Mouse (Mus musculus) E14TG2a.4 (cell line): Measurements from ENCODE around the gene Lrrc7.
"Not testable (repeated sequence)": the region's sequence is repeated elsewhere in the genome, so short reads cannot be mapped to it uniquely, and the experiment has no call there.

Source experiments
- H3K27me3 ChIP-seq: 2 replicates; pipeline ENCODE4 v1.6.1; 2014; ENCODE audit warnings: low read length, control low read depth; ENCODE audit not compliant: insufficient read depth
- H3K36me3 ChIP-seq: 2 replicates; pipeline ENCODE4 v1.6.1; 2014; ENCODE audit warnings: low read length, control low read depth; ENCODE audit not compliant: insufficient read depth
- H3K4me1 ChIP-seq: replicated peaks from 2 replicates; pipeline ENCODE4 v1.6.1; 2014; ENCODE audit warnings: low read depth, low read length, control low read depth
- H3K4me3 ChIP-seq: replicated peaks from 2 replicates; pipeline ENCODE4 v1.5.1; 2014; ENCODE audit warnings: mild to moderate bottlenecking, low read length
- H3K9me3 ChIP-seq: 2 replicates; pipeline ENCODE4 v1.6.1; 2014; ENCODE audit warnings: low read length, control low read depth
- CTCF ChIP-seq: conservative IDR thresholded peaks from 2 replicates; pipeline ENCODE4 v1.5.1; 2014; ENCODE audit warnings: low read length
- NANOG ChIP-seq: IDR thresholded peaks from 2 replicates; pipeline ENCODE4 v1.6.1; 2014; ENCODE audit warnings: borderline replicate concordance, low read length, mixed read lengths
- POU5F1 ChIP-seq: IDR thresholded peaks from 2 replicates; pipeline ENCODE4 v1.6.1; 2014; ENCODE audit warnings: low read length, borderline replicate concordance

Gene Lrrc7

DNA sequence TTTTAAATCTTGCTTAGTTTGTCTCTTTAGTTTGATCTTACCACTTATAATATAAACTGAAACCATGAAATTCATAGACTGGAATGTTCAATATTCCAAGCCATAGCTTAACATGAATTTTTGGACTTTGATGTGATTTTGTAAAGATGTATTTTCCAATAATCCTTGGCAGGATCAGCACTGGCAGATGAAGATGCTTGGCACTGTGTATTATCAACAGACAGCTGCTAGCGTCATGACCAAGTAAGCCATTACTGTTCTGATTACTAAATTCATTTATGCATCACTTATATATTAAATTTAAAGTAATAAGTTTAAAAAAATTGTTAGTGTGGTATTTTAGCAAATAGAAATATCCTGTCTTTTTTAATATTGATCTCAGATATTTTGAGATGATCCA, 413.0 kb downstream of the Lrrc7 start:
- no peaks in the 10 kb centered on the region for H3K9me3 ChIP-seq
- H3K36me3 ChIP-seq: no peaks in the 10 kb centered on the region
- H3K4me1 ChIP-seq: no peaks in the 10 kb centered on the region
- H3K4me3 ChIP-seq: no peak overlapping the region
- no peak for TF ChIP-seq NANOG
- no peak for TF ChIP-seq POU5F1
- no peak for TF ChIP-seq CTCF
- H3K27me3 ChIP-seq: no peaks in the 10 kb centered on the region

- no peaks in the 10 kb centered on the region for H3K36me3 ChIP-seq
- H3K4me3 ChIP-seq: no peak overlapping the region
- H3K9me3 ChIP-seq: no peaks in the 10 kb centered on the region
- no peaks in the 10 kb centered on the region for H3K4me1 ChIP-seq
- H3K27me3 ChIP-seq: no peaks in the 10 kb centered on the region
- no peak for TF ChIP-seq POU5F1
- TF ChIP-seq CTCF: no peak
- no peak for TF ChIP-seq NANOG
Measured at GRCm38 (mm10) chr3:158140629-158141028, 421.4 kb downstream of the Lrrc7 start.

GRCm38 (mm10) chr3:158137796-158138195, 424.2 kb downstream of the Lrrc7 start:
- no peaks in the 10 kb centered on the region for H3K27me3 ChIP-seq
- H3K4me1 ChIP-seq: no peaks in the 10 kb centered on the region
- H3K36me3 ChIP-seq: no peaks in the 10 kb centered on the region
- H3K9me3 ChIP-seq: no peaks in the 10 kb centered on the region
- TF ChIP-seq POU5F1 (no peak), NANOG (no peak), CTCF (no peak)
- no peak overlapping the region for H3K4me3 ChIP-seq

- Histone ChIP-seq H3K27me3 (no peaks in the 10 kb centered on the region), H3K9me3 (no peaks in the 10 kb centered on the region), H3K4me3 (no peak overlapping the region), H3K4me1 (no peaks in the 10 kb centered on the region), H3K36me3 (no peaks in the 10 kb centered on the region)
- TF ChIP-seq CTCF (no peak), NANOG (no peak)
Measured at GRCm38 (mm10) chr3:158131672-158132071, 430.3 kb downstream of the Lrrc7 start.

DNA sequence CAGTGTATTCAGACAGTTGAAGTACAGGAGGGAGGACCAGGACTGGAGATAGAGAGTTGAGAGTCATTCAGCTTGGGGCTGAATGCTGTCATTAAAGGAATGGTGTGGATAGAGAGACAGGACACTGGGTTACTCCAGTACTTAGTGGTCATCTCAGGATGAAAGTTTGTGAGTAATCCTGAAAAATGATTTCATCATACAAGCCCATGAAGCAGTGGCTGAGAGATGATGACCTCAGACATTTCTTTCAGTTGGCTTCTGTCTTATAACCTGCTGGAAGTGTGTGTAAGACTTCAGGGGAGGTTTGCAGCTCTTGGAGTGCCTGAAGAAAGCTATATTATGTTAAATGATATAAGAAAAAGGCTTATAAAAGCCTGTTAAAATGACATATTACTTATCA, 430.8 kb downstream of the Lrrc7 start:
- no peak overlapping the region for H3K4me3 ChIP-seq
- H3K36me3 ChIP-seq: no peaks in the 10 kb centered on the region
- no peaks in the 10 kb centered on the region for H3K27me3 ChIP-seq
- TF ChIP-seq NANOG (no peak), POU5F1 (no peak), CTCF (no peak)
- H3K9me3 ChIP-seq: no peaks in the 10 kb centered on the region
- no peaks in the 10 kb centered on the region for H3K4me1 ChIP-seq

DNA sequence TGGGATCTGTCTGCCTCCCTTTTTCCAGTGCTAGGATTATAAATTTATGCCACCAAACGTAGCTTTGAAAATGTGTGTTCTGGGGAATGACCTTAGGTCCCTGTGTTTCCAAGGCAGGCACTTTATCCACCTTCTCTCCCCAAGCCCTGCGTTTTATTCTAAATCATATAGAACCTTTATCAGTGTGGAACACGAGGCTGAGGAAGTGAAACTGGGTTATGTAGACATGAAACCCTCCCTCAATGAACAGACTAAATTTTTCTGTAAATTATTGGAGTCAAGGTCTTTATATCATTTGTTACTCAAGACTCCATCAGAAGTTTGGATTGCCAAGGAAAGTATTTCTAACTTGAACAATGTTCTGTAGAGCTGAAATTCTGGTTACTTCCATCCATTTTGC, 439.1 kb downstream of the Lrrc7 start:
- H3K4me3 ChIP-seq: no peak overlapping the region
- no peaks in the 10 kb centered on the region for H3K4me1 ChIP-seq
- TF ChIP-seq POU5F1: no peak
- no peak for TF ChIP-seq NANOG
- no peak for TF ChIP-seq CTCF

GRCm38 (mm10) chr3:158105260-158105659, 456.8 kb downstream of the Lrrc7 start:
- Histone ChIP-seq H3K4me1 (no peaks in the 10 kb centered on the region), H3K4me3 (no peak overlapping the region), H3K36me3 (no peaks in the 10 kb centered on the region), H3K27me3 (no peaks in the 10 kb centered on the region), H3K9me3 (no peaks in the 10 kb centered on the region)
- no peak for TF ChIP-seq POU5F1
- TF ChIP-seq NANOG: no peak
- no peak for TF ChIP-seq CTCF

More for the DNA sequence above, 439.1 kb downstream of the Lrrc7 start:
- H3K36me3 ChIP-seq: no peaks in the 10 kb centered on the region
- H3K27me3 ChIP-seq: 0 out of 2 replicates have a peak, but pooled peaks cover 2% of the 10 kb centered on the region
- H3K9me3 ChIP-seq: no peaks in the 10 kb centered on the region

DNA sequence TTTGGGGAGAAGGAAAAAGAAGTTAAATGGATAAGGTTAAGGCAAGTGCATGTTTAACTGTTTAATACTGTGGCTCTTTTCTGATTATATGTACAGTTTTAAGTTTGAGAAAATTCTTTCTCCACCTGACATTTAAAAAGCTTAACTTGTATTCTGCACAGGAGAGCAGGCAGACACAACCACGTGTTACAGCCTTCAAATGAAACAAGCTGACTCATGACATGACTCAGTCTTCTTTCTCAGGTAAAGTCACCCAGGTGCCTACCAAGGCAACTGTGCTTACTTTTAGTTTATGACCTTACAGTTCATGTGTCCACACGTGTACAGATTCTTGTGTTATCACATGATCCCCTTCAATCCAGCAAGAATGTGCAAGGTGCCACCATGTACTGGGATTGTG, 458.6 kb downstream of the Lrrc7 start:
- no peaks in the 10 kb centered on the region for H3K36me3 ChIP-seq
- no peaks in the 10 kb centered on the region for H3K9me3 ChIP-seq
- no peak overlapping the region for H3K4me3 ChIP-seq
- no peaks in the 10 kb centered on the region for H3K4me1 ChIP-seq
- TF ChIP-seq NANOG (no peak), CTCF (no peak), POU5F1 (no peak)
- H3K27me3 ChIP-seq: no peaks in the 10 kb centered on the region

DNA sequence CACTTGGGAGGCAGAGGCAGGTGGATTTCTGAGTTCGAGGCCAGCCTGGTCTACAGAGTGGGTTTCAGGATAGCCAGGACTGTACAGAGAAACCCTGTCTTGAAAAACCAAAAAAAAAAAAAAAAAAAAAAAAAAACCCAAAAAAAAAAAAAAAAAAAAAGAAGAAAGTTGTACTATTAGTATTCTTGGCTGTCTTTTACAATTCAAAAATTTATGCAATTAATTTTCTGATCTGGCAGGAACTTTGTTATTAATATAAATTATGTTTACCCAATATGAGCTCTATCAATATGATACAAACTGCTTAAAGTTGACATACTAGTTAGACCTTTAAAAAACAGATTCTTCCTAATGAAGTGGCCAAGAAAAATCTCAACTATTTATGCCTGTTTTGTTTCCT, 459.5 kb downstream of the Lrrc7 start:
- H3K9me3 ChIP-seq, H3K4me1 ChIP-seq, H3K27me3 ChIP-seq, H3K4me3 ChIP-seq, H3K36me3 ChIP-seq: not testable (repeated sequence)

DNA sequence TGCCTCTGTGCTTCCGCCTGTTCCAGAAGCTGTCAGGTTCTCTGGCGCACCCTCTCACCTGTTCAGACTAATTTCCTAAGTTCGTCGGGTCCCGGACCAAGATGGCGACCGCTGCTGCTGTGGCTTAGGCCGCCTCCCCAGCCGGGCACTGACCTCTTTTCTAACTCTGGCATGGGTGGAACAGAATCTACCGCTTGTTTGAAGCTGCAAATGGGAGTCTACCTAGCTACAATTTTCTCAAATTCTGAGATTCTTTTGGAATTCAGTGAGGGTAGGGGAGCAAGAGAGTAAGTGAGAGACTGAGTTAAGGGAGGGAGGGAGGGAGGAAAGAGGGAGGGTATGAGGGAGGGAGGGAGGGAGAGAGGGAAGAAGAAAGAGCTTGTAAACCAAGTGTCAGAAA, 460.0 kb downstream of the Lrrc7 start:
- not testable (repeated sequence) for H3K36me3 ChIP-seq, H3K9me3 ChIP-seq, H3K27me3 ChIP-seq, H3K4me1 ChIP-seq
- peak overlapping the region; percentile 67 for H3K4me3 ChIP-seq
